Mouse (Mus musculus) MEL (cell line): Measurements from ENCODE around the gene Bri3bp. TPM values are rescaled to one million over a fixed set of nuclear protein-coding genes. Genes with fewer than 3 reads are reported as not detected.

Experiments
- DNase-seq: peaks from one replicate; pipeline ENCODE4 v3.0.0; 2011; ENCODE audit warnings: low read depth, low spot score
- H3K27ac ChIP-seq: 2 replicates; pipeline ENCODE4 v1.5.1; 2012; ENCODE audit warnings: low read depth, mild to moderate bottlenecking, control low read depth, low read length, moderate library complexity; ENCODE audit not compliant: control insufficient read depth
- H3K27me3 ChIP-seq, 2 experiments: fragments of 150-350 bp in 1 of 2; sonication (generic) in 1 of 2; 2 replicates each; pipeline ENCODE4 v1.6.1; 2012; ENCODE audit warnings: low read length in 2 of 2, mild to moderate bottlenecking in 2 of 2, improper control_type of control experiment in 1 of 2, moderate library complexity in 1 of 2; ENCODE audit not compliant: insufficient read depth in 2 of 2, control insufficient read depth in 1 of 2
- H3K36me3 ChIP-seq, 2 experiments: 2 replicates each; pipeline ENCODE4 v1.6.1; 2012 to 2014; ENCODE audit warnings: low read length in 2 of 2, improper control_type of control experiment in 1 of 2, inconsistent platforms in 1 of 2, mild to moderate bottlenecking in 1 of 2; ENCODE audit not compliant: insufficient read depth in 2 of 2, control insufficient read depth in 1 of 2
- H3K4me1 ChIP-seq, 2 experiments: fragments of 150-350 bp in 1 of 2; sonication (generic) in 1 of 2; 2 replicates each; pipeline ENCODE4 v1.6.1; 2012; ENCODE audit warnings: low read length in 2 of 2, improper control_type of control experiment in 1 of 2, mild to moderate bottlenecking in 1 of 2; ENCODE audit not compliant: insufficient read depth in 2 of 2, control insufficient read depth in 1 of 2
- H3K4me3 ChIP-seq, 2 experiments: fragments of 150-350 bp in 1 of 2; sonication (generic) in 1 of 2; 2 replicates each; pipeline ENCODE4 v1.5.1; 2012; ENCODE audit warnings: low read depth in 2 of 2, low read length in 2 of 2, mild to moderate bottlenecking in 2 of 2, moderate library complexity in 2 of 2, control low read depth in 1 of 2, improper control_type of control experiment in 1 of 2; ENCODE audit not compliant: control insufficient read depth in 1 of 2, insufficient read depth in 1 of 2
- H3K79me2 ChIP-seq: 2 replicates; pipeline ENCODE4 v1.6.1; 2012; ENCODE audit warnings: mild to moderate bottlenecking, low read length, moderate library complexity; ENCODE audit not compliant: control insufficient read depth, poor library complexity, insufficient read depth
- H3K9ac ChIP-seq: 2 replicates; pipeline ENCODE4 v1.6.1; 2012; ENCODE audit warnings: low read depth, mild to moderate bottlenecking, control low read depth, low read length, moderate library complexity; ENCODE audit not compliant: control insufficient read depth, poor library complexity, severe bottlenecking
- H3K9me3 ChIP-seq: fragments of 150-350 bp; sonication (generic); replicated peaks from 2 replicates; pipeline ENCODE4 v1.6.1; 2012; ENCODE audit warnings: mild to moderate bottlenecking, low read length, improper control_type of control experiment, moderate library complexity; ENCODE audit not compliant: insufficient read depth
- BHLHE40 ChIP-seq: IDR thresholded peaks from 2 replicates; pipeline ENCODE4 v1.6.1; 2012; ENCODE audit warnings: low read depth, mild to moderate bottlenecking, inconsistent platforms, low read length, improper control_type of control experiment, borderline replicate concordance
- CTCF ChIP-seq, 3 experiments: IDR thresholded peaks in 2 of 3; conservative IDR thresholded peaks in 1 of 3; 2 replicates each; pipeline ENCODE4 v1.5.1; 2011 to 2012; ENCODE audit warnings: low read length in 3 of 3, low read depth in 2 of 3, mild to moderate bottlenecking in 2 of 3, improper control_type of control experiment in 1 of 3, inconsistent platforms in 1 of 3, mixed read lengths in 1 of 3, moderate library complexity in 1 of 3; ENCODE audit not compliant: control insufficient read depth in 1 of 3, insufficient read depth in 1 of 3, poor library complexity in 1 of 3, severe bottlenecking in 1 of 3
- EP300 ChIP-seq, 2 experiments: IDR thresholded peaks; 2 replicates each; pipeline ENCODE4 v1.6.1; 2011; ENCODE audit warnings: improper control_type of control experiment in 2 of 2, low read length in 2 of 2, low read depth in 1 of 2, mild to moderate bottlenecking in 1 of 2
- GATA1 ChIP-seq: IDR thresholded peaks from 2 replicates; pipeline ENCODE4 v1.6.1; 2011; ENCODE audit warnings: low read depth, low read length, improper control_type of control experiment
- JUND ChIP-seq: IDR thresholded peaks from 2 replicates; pipeline ENCODE4 v1.6.1; 2011; ENCODE audit warnings: low read depth, mild to moderate bottlenecking, improper control_type of control experiment, low read length
- MXI1 ChIP-seq: IDR thresholded peaks from 2 replicates; pipeline ENCODE4 v1.6.1; 2011; ENCODE audit warnings: mild to moderate bottlenecking, low read depth, low read length, improper control_type of control experiment
- MYB ChIP-seq: IDR thresholded peaks from 2 replicates; pipeline ENCODE4 v1.6.1; 2011; ENCODE audit warnings: mild to moderate bottlenecking, low read depth, low read length, improper control_type of control experiment
- MYC ChIP-seq: IDR thresholded peaks from 2 replicates; pipeline ENCODE4 v1.6.1; 2011; ENCODE audit warnings: low read depth, mild to moderate bottlenecking, low read length, improper control_type of control experiment, moderate library complexity
- NELFE ChIP-seq: IDR thresholded peaks from 2 replicates; pipeline ENCODE4 v1.6.1; 2011; ENCODE audit warnings: low read depth, low read length, improper control_type of control experiment
- NRF1 ChIP-seq: IDR thresholded peaks from 2 replicates; pipeline ENCODE4 v1.6.1; 2014; ENCODE audit warnings: low read depth, mild to moderate bottlenecking, inconsistent platforms, low read length, improper control_type of control experiment, moderate library complexity; ENCODE audit not compliant: poor library complexity, insufficient read depth, severe bottlenecking
- POLR2A ChIP-seq, 2 experiments: IDR thresholded peaks; 2 replicates each; pipeline ENCODE4 v1.6.1; 2011 to 2012; ENCODE audit warnings: low read length in 2 of 2, mild to moderate bottlenecking in 2 of 2, control low read depth in 1 of 2, improper control_type of control experiment in 1 of 2, low read depth in 1 of 2, moderate library complexity in 1 of 2; ENCODE audit not compliant: control insufficient read depth in 1 of 2, insufficient read depth in 1 of 2, poor library complexity in 1 of 2
- RAD21 ChIP-seq: IDR thresholded peaks from 2 replicates; pipeline ENCODE4 v1.6.1; 2011; ENCODE audit warnings: mild to moderate bottlenecking, low read depth, low read length, improper control_type of control experiment
- SIN3A ChIP-seq: IDR thresholded peaks from 2 replicates; pipeline ENCODE4 v1.6.1; 2012; ENCODE audit warnings: low read length, improper control_type of control experiment, inconsistent platforms
- SMC3 ChIP-seq: IDR thresholded peaks from 2 replicates; pipeline ENCODE4 v1.6.1; 2011; ENCODE audit warnings: low read depth, low read length, improper control_type of control experiment
- TAL1 ChIP-seq: IDR thresholded peaks from 2 replicates; pipeline ENCODE4 v1.6.1; 2012; ENCODE audit warnings: mild to moderate bottlenecking, inconsistent platforms, low read length, moderate library complexity, mixed read lengths
- TBP ChIP-seq: IDR thresholded peaks from 2 replicates; pipeline ENCODE4 v1.8.0; 2011; ENCODE audit warnings: low read depth, low read length, improper control_type of control experiment
- TCF12 ChIP-seq: IDR thresholded peaks from 2 replicates; pipeline ENCODE4 v1.6.1; 2014; ENCODE audit warnings: low read depth, mild to moderate bottlenecking, inconsistent platforms, low read length, improper control_type of control experiment, moderate library complexity
- USF1 ChIP-seq: IDR thresholded peaks from 2 replicates; pipeline ENCODE4 v1.6.1; 2014; ENCODE audit warnings: low read depth, mild to moderate bottlenecking, inconsistent platforms, low read length, improper control_type of control experiment, moderate library complexity
- ZC3H11A ChIP-seq: IDR thresholded peaks from 2 replicates; pipeline ENCODE4 v1.6.1; 2012; ENCODE audit warnings: low read depth, mild to moderate bottlenecking, inconsistent platforms, low read length, improper control_type of control experiment
- polyA plus RNA-seq, 2 experiments: library from polyadenylated mRNA; stranded (reverse) in 1 of 2; unstranded in 1 of 2; fragments of >175 nt in 1 of 2; fragments of >200 nt in 1 of 2; gene quantifications; 2 replicates each; pipeline versions ENCODE4 v1.2.1 to v1.2.4; 2012; ENCODE audit warnings: low replicate concordance in 2 of 2, low read depth in 1 of 2; ENCODE audit not compliant: insufficient read length in 2 of 2, insufficient read depth in 1 of 2, missing spikeins in 1 of 2
- total RNA-seq: library from RNA; depleted of rRNA; stranded (reverse); fragments of 300-350 nt; gene quantifications from 2 replicates; pipeline ENCODE4 v1.2.3, GENCODE M21; 2012

Bri3bp gene
- total and polyA plus RNA-seq, 3 experiments, result 73.7 to 264 (median 87.6) TPM

DNA sequence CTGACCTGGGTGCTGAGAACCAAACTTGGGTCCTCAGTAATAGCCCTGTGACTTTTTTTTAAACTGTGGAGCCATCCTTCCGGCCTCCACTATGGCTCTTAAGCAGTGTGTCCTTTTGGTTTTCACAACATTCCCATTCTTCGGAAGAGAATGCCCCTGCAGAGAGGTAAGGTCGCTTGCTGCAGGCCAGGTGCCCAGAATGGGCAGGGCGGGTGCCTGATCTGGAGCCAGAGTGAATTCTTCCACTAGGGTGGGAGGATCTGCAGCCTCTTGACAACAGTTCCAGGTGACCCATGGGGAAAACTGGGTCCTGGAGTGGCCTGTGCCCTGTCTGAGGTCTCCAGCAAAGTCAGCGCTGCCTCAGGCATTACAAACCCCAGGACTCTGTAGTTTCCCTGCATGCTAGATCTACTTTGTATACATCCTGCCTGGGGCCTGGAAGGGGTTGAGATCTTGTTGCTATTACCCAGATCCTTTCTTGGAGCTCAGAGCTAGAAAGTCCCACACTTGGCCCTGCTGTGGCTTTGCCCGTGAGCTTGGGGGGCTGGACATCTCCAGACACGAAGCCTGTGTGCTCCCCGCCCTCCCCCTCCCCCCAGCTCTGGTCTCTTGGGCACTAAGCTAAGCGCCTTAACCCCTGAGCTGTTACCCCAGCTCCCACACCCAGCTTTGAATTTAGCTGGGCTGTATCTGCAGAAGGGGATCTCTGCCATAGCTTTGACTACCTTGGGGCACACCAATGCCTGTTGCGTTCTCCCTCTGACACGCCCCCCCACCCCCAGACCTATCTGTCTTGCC lies 39.3 kb downstream of the Bri3bp start:
- peaks cover 3 to 11% of the 10 kb centered on the region in 2 experiments; a peak in 3 of 4 replicates for H3K36me3 ChIP-seq
- peaks cover 33% of the 10 kb centered on the region for H3K79me2 ChIP-seq
- H3K9me3 ChIP-seq, result no peaks in the 10 kb centered on the region
- no peak for DNase-seq
- H3K27me3 ChIP-seq, result no peaks in the 10 kb centered on the region
- TF ChIP-seq BHLHE40 (no peak), JUND (no peak), ZC3H11A (no peak), TBP (no peak), RAD21 (no peak), USF1 (no peak), TAL1 (no peak), NELFE (no peak), MXI1 (no peak), TCF12 (no peak), MYB (no peak), SIN3A (no peak), EP300 (IDR thresholded peaks at IDR 0.05; ENCODE audit: low read depth in 1 of 2, low read length in 2 of 2) (no peak), CTCF (IDR thresholded peaks at IDR 0.05 in 2 of 3, conservative IDR thresholded peaks at IDR 0.05 in 1 of 3; ENCODE audit: control insufficient read depth in 1 of 3, insufficient read depth in 1 of 3, low read depth in 2 of 3, low read length in 3 of 3, poor library complexity in 1 of 3, severe bottlenecking in 1 of 3) (no peak)
- no peak overlapping the region for H3K9ac ChIP-seq
- H3K27ac ChIP-seq, result no peak overlapping the region
- peaks cover 3 to 26% of the 10 kb centered on the region in 2 experiments for H3K4me1 ChIP-seq
- no peak overlapping the region for H3K4me3 ChIP-seq

DNA sequence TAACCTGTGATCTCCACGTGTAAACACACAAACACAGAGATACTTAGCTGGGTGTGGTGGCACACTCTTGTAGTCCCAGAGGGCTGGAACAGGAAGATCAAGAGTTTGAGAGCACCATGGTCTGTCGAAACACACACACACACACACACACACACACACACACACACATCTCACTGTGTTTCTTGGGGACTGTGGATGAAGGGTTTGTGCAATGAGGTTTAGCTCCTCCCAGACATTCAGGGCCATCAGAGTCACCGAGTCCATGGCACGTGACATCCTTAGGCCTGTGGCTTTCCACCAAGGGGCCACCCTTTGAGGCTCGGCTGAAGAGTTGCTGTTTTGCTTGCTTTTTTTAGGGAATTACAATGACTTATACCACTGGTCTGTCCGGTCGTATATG lies 41.1 kb downstream of the Bri3bp start:
- Histone ChIP-seq H3K4me3 (no peak overlapping the region), H3K9me3 (no peaks in the 10 kb centered on the region), H3K27me3 (no peaks in the 10 kb centered on the region), H3K36me3 (peaks cover 3 to 11% of the 10 kb centered on the region in 2 experiments; a peak in 3 of 4 replicates), H3K79me2 (peaks cover 16% of the 10 kb centered on the region), H3K27ac (no peak overlapping the region), H3K4me1 (peaks cover 3 to 18% of the 10 kb centered on the region in 2 experiments), H3K9ac (no peak overlapping the region)
- no peak for TF ChIP-seq GATA1
- TF ChIP-seq MYC, result no peak
- TF ChIP-seq POLR2A (IDR thresholded peaks at IDR 0.05; ENCODE audit: control insufficient read depth in 1 of 2, insufficient read depth in 1 of 2, low read depth in 1 of 2, low read length in 2 of 2, poor library complexity in 1 of 2), result no peak
- no peak for TF ChIP-seq TCF12
- TF ChIP-seq SMC3, result no peak
- TF ChIP-seq ZC3H11A, result no peak
- TF ChIP-seq TBP, result no peak
- no peak for TF ChIP-seq NRF1
- no peak for DNase-seq
